Mouse (Mus musculus) MEL (cell line): ENCODE results near the gene Dpf2. TPM values are rescaled to one million over a fixed set of nuclear protein-coding genes. Genes with fewer than 3 reads are reported as not detected.

Experiments
- DNase-seq: peaks from one replicate; pipeline ENCODE4 v3.0.0; 2011; ENCODE audit warnings: low read depth, low spot score
- H3K27ac ChIP-seq: 2 replicates; pipeline ENCODE4 v1.5.1; 2012; ENCODE audit warnings: low read depth, mild to moderate bottlenecking, control low read depth, low read length, moderate library complexity; ENCODE audit not compliant: control insufficient read depth
- H3K27me3 ChIP-seq, 2 experiments: fragments of 150-350 bp in 1 of 2; sonication (generic) in 1 of 2; 2 replicates each; pipeline ENCODE4 v1.6.1; 2012; ENCODE audit warnings: low read length in 2 of 2, mild to moderate bottlenecking in 2 of 2, improper control_type of control experiment in 1 of 2, moderate library complexity in 1 of 2; ENCODE audit not compliant: insufficient read depth in 2 of 2, control insufficient read depth in 1 of 2
- H3K36me3 ChIP-seq, 2 experiments: 2 replicates each; pipeline ENCODE4 v1.6.1; 2012 to 2014; ENCODE audit warnings: low read length in 2 of 2, improper control_type of control experiment in 1 of 2, inconsistent platforms in 1 of 2, mild to moderate bottlenecking in 1 of 2; ENCODE audit not compliant: insufficient read depth in 2 of 2, control insufficient read depth in 1 of 2
- H3K4me1 ChIP-seq, 2 experiments: fragments of 150-350 bp in 1 of 2; sonication (generic) in 1 of 2; 2 replicates each; pipeline ENCODE4 v1.6.1; 2012; ENCODE audit warnings: low read length in 2 of 2, improper control_type of control experiment in 1 of 2, mild to moderate bottlenecking in 1 of 2; ENCODE audit not compliant: insufficient read depth in 2 of 2, control insufficient read depth in 1 of 2
- H3K4me3 ChIP-seq, 2 experiments: fragments of 150-350 bp in 1 of 2; sonication (generic) in 1 of 2; 2 replicates each; pipeline ENCODE4 v1.5.1; 2012; ENCODE audit warnings: low read depth in 2 of 2, low read length in 2 of 2, mild to moderate bottlenecking in 2 of 2, moderate library complexity in 2 of 2, control low read depth in 1 of 2, improper control_type of control experiment in 1 of 2; ENCODE audit not compliant: control insufficient read depth in 1 of 2, insufficient read depth in 1 of 2
- H3K79me2 ChIP-seq: 2 replicates; pipeline ENCODE4 v1.6.1; 2012; ENCODE audit warnings: mild to moderate bottlenecking, low read length, moderate library complexity; ENCODE audit not compliant: control insufficient read depth, poor library complexity, insufficient read depth
- H3K9ac ChIP-seq: 2 replicates; pipeline ENCODE4 v1.6.1; 2012; ENCODE audit warnings: low read depth, mild to moderate bottlenecking, control low read depth, low read length, moderate library complexity; ENCODE audit not compliant: control insufficient read depth, poor library complexity, severe bottlenecking
- H3K9me3 ChIP-seq: fragments of 150-350 bp; sonication (generic); replicated peaks from 2 replicates; pipeline ENCODE4 v1.6.1; 2012; ENCODE audit warnings: mild to moderate bottlenecking, low read length, improper control_type of control experiment, moderate library complexity; ENCODE audit not compliant: insufficient read depth
- BHLHE40 ChIP-seq: IDR thresholded peaks from 2 replicates; pipeline ENCODE4 v1.6.1; 2012; ENCODE audit warnings: low read depth, mild to moderate bottlenecking, inconsistent platforms, low read length, improper control_type of control experiment, borderline replicate concordance
- CHD1 ChIP-seq: IDR thresholded peaks from 2 replicates; pipeline ENCODE4 v1.6.1; 2012; ENCODE audit warnings: low read depth, mild to moderate bottlenecking, inconsistent platforms, low read length, improper control_type of control experiment
- ELF1 ChIP-seq: IDR thresholded peaks from 2 replicates; pipeline ENCODE4 v1.6.1; 2014; ENCODE audit warnings: low read depth, mild to moderate bottlenecking, inconsistent platforms, low read length, improper control_type of control experiment, moderate library complexity
- EP300 ChIP-seq, 2 experiments: IDR thresholded peaks; 2 replicates each; pipeline ENCODE4 v1.6.1; 2011; ENCODE audit warnings: improper control_type of control experiment in 2 of 2, low read length in 2 of 2, low read depth in 1 of 2, mild to moderate bottlenecking in 1 of 2
- ETS1 ChIP-seq: IDR thresholded peaks from 2 replicates; pipeline ENCODE4 v1.6.1; 2012; ENCODE audit warnings: low read depth, mild to moderate bottlenecking, inconsistent platforms, low read length, improper control_type of control experiment, moderate library complexity
- HCFC1 ChIP-seq: IDR thresholded peaks from 2 replicates; pipeline ENCODE4 v1.6.1; 2012; ENCODE audit warnings: low read depth, mild to moderate bottlenecking, inconsistent platforms, low read length, improper control_type of control experiment, moderate library complexity
- JUND ChIP-seq: IDR thresholded peaks from 2 replicates; pipeline ENCODE4 v1.6.1; 2011; ENCODE audit warnings: low read depth, mild to moderate bottlenecking, improper control_type of control experiment, low read length
- MAFK ChIP-seq: IDR thresholded peaks from 2 replicates; pipeline ENCODE4 v1.6.1; 2011; ENCODE audit warnings: low read depth, mild to moderate bottlenecking, low read length, improper control_type of control experiment, borderline replicate concordance
- MAX ChIP-seq: IDR thresholded peaks from 2 replicates; pipeline ENCODE4 v1.6.1; 2011; ENCODE audit warnings: low read length, improper control_type of control experiment
- MEF2A ChIP-seq: IDR thresholded peaks from 2 replicates; pipeline ENCODE4 v1.6.1; 2014; ENCODE audit warnings: low read depth, mild to moderate bottlenecking, inconsistent platforms, low read length, improper control_type of control experiment; ENCODE audit not compliant: poor library complexity, insufficient replicate concordance, severe bottlenecking; ENCODE audit errors: extremely low read depth
- MYB ChIP-seq: IDR thresholded peaks from 2 replicates; pipeline ENCODE4 v1.6.1; 2011; ENCODE audit warnings: mild to moderate bottlenecking, low read depth, low read length, improper control_type of control experiment
- MYC ChIP-seq: IDR thresholded peaks from 2 replicates; pipeline ENCODE4 v1.6.1; 2011; ENCODE audit warnings: low read depth, mild to moderate bottlenecking, low read length, improper control_type of control experiment, moderate library complexity
- NRF1 ChIP-seq: IDR thresholded peaks from 2 replicates; pipeline ENCODE4 v1.6.1; 2014; ENCODE audit warnings: low read depth, mild to moderate bottlenecking, inconsistent platforms, low read length, improper control_type of control experiment, moderate library complexity; ENCODE audit not compliant: poor library complexity, insufficient read depth, severe bottlenecking
- POLR2A ChIP-seq, 2 experiments: IDR thresholded peaks; 2 replicates each; pipeline ENCODE4 v1.6.1; 2011 to 2012; ENCODE audit warnings: low read length in 2 of 2, mild to moderate bottlenecking in 2 of 2, control low read depth in 1 of 2, improper control_type of control experiment in 1 of 2, low read depth in 1 of 2, moderate library complexity in 1 of 2; ENCODE audit not compliant: control insufficient read depth in 1 of 2, insufficient read depth in 1 of 2, poor library complexity in 1 of 2
- POLR2AphosphoS5 ChIP-seq: IDR thresholded peaks from 2 replicates; pipeline ENCODE4 v1.6.1; 2012; ENCODE audit warnings: low read depth, borderline replicate concordance, mild to moderate bottlenecking, inconsistent platforms, low read length, moderate library complexity, mixed read lengths
- TBP ChIP-seq: IDR thresholded peaks from 2 replicates; pipeline ENCODE4 v1.8.0; 2011; ENCODE audit warnings: low read depth, low read length, improper control_type of control experiment
- TCF12 ChIP-seq: IDR thresholded peaks from 2 replicates; pipeline ENCODE4 v1.6.1; 2014; ENCODE audit warnings: low read depth, mild to moderate bottlenecking, inconsistent platforms, low read length, improper control_type of control experiment, moderate library complexity
- USF2 ChIP-seq, 2 experiments: IDR thresholded peaks; 2 replicates each; pipeline ENCODE4 v1.6.1; 2011 to 2012; ENCODE audit warnings: improper control_type of control experiment in 2 of 2, low read length in 2 of 2, borderline replicate concordance in 1 of 2, inconsistent platforms in 1 of 2, low read depth in 1 of 2, mild to moderate bottlenecking in 1 of 2; ENCODE audit not compliant: insufficient read depth in 1 of 2
- ZKSCAN1 ChIP-seq: IDR thresholded peaks from 2 replicates; pipeline ENCODE4 v1.6.1; 2012; ENCODE audit warnings: low read depth, mild to moderate bottlenecking, inconsistent platforms, low read length, improper control_type of control experiment, moderate library complexity
- ZNF384 ChIP-seq: IDR thresholded peaks from 2 replicates; pipeline ENCODE4 v1.6.1; 2012; ENCODE audit warnings: low read depth, mild to moderate bottlenecking, inconsistent platforms, low read length, improper control_type of control experiment
- polyA plus RNA-seq, 2 experiments: library from polyadenylated mRNA; stranded (reverse) in 1 of 2; unstranded in 1 of 2; fragments of >175 nt in 1 of 2; fragments of >200 nt in 1 of 2; gene quantifications; 2 replicates each; pipeline versions ENCODE4 v1.2.1 to v1.2.4; 2012; ENCODE audit warnings: low replicate concordance in 2 of 2, low read depth in 1 of 2; ENCODE audit not compliant: insufficient read length in 2 of 2, insufficient read depth in 1 of 2, missing spikeins in 1 of 2
- total RNA-seq: library from RNA; depleted of rRNA; stranded (reverse); fragments of 300-350 nt; gene quantifications from 2 replicates; pipeline ENCODE4 v1.2.3, GENCODE M21; 2012

Gene Dpf2
- total and polyA plus RNA-seq, 3 experiments = 58.6 to 166 (median 133) TPM

- TF ChIP-seq POLR2AphosphoS5 = no peak
- no peak for TF ChIP-seq BHLHE40
- no peak for TF ChIP-seq JUND
- TF ChIP-seq, all 39 proteins: peak for 20
Measured at GRCm38 (mm10) chr19:5894002-5894678, 18.7 kb downstream of the Dpf2 start, which contains the start of gene Tigd3 (continued).

GRCm38 (mm10) chr19:5893282-5894001 is 19.4 kb downstream of the Dpf2 start:
- Histone ChIP-seq H3K79me2 (no peaks in the 10 kb centered on the region; the same call in 1 of the 2 replicates), H3K4me1 (peaks cover 0 to 6% of the 10 kb centered on the region in 2 experiments; a peak in 2 of 4 replicates), H3K36me3 (peaks cover 6% of the 10 kb centered on the region in 2 experiments), H3K9ac (peak overlapping the region; percentile 68), H3K27me3 (no peaks in the 10 kb centered on the region), H3K4me3 (peak overlapping the region; percentile 50 to 60; a peak in 3 of 4 replicates), H3K27ac (no peak overlapping the region), H3K9me3 (no peaks in the 10 kb centered on the region)
- peak; percentile 34 for DNase-seq
- TF ChIP-seq USF2 (IDR thresholded peaks at IDR 0.05; ENCODE audit: borderline replicate concordance in 1 of 2, insufficient read depth in 1 of 2, low read depth in 1 of 2, low read length in 2 of 2) (no peak), POLR2A (IDR thresholded peaks at IDR 0.05; ENCODE audit: control insufficient read depth in 1 of 2, insufficient read depth in 1 of 2, low read depth in 1 of 2, low read length in 2 of 2, poor library complexity in 1 of 2) (0 out of 4 replicates have a peak, but pooled peaks of 1 of the 2 experiments have one; percentile 4)

- H3K27ac ChIP-seq = no peak overlapping the region
- no peak for DNase-seq
- peaks cover 0 to 6% of the 10 kb centered on the region in 2 experiments; a peak in 2 of 4 replicates for H3K4me1 ChIP-seq
- H3K36me3 ChIP-seq = peaks cover 6% of the 10 kb centered on the region in 2 experiments
- no peaks in the 10 kb centered on the region for H3K27me3 ChIP-seq
- no peaks in the 10 kb centered on the region for H3K9me3 ChIP-seq
- no peak overlapping the region for H3K4me3 ChIP-seq
- H3K9ac ChIP-seq = no peak overlapping the region
- H3K79me2 ChIP-seq = no peaks in the 10 kb centered on the region; the same call in 1 of the 2 replicates
- TF ChIP-seq NRF1 (no peak), MYC (no peak), CHD1 (no peak), ZNF384 (no peak), MAX (no peak), TCF12 (no peak), BHLHE40 (no peak), MEF2A (no peak), TBP (no peak), MAFK (no peak), ELF1 (no peak), ETS1 (no peak), EP300 (IDR thresholded peaks at IDR 0.05; ENCODE audit: low read depth in 1 of 2, low read length in 2 of 2) (no peak), ZKSCAN1 (no peak), POLR2AphosphoS5 (no peak), MYB (no peak), HCFC1 (no peak)
- TF ChIP-seq, all 39 proteins: peak for 0
Measured at GRCm38 (mm10) chr19:5892735-5893134, 20.1 kb downstream of the Dpf2 start.
